Mouse (Mus musculus): Measurements from ENCODE around the gene Vsnl1.

Gene Vsnl1

DNA sequence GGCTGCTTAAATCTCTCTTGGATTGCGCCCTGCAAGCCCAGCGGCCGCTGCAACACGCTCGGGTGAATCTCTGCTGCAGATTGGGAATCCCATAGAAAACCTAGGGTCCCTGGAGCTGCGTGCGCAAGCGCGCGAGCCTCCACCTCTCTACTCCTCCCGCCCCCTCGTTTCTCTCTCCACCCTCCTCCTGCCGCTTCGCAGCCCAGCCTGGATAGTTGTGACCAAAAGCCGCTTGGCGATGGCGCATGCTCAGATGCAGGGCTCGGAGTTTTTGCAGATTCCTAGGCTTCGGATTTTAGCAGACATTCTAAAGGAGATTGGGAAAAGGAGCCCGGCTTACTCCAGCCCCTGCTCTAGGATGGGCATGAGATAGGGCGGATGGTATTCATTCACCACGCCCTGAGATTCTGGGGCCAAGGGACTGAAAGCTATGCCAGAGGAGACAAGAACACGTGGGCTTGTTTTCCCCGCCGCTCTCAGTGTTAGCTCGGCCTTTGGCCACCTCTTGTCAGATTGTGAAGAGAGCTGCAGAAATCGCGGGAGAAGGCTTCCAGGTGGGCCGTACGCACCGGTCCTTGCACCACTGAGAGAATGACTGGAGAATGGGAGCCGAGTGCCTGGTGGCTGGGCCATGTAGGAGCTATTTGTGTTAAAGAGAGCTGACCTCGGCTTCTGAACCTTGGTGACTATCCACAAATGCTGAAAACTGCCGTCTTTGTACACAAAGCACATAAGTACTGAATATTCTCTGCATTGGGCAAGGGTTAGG lies at the start of gene Vsnl1:
Gene Vsnl1, minus strand, starts transcription at position 117 of the 769 bp plus-strand sequence.
- peak; percentile 87 to 89 for DNase-seq (ENCODE audit: low spot score in 2 of 2)

DNA sequence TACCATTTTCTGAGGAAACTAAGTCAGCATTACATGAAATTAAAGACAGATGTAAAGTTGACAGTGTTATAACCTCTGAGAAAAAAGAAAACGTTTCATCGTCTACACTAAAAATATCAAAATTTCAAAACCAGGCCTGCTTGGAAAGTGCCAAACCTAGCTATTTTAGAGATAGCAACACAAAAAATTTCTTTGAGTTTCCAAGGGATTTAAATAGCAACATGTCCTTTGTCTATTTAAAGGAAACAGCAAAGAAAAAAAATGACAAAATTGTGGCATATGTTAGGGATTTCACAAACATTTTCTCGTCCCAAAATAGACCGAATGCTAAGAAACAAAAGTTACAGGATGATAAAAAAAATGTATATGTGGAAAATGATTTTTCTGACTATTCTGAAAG lies 20.2 kb upstream of the Vsnl1 start:
- no peak for DNase-seq (ENCODE audit: low spot score in 2 of 2)

DNA sequence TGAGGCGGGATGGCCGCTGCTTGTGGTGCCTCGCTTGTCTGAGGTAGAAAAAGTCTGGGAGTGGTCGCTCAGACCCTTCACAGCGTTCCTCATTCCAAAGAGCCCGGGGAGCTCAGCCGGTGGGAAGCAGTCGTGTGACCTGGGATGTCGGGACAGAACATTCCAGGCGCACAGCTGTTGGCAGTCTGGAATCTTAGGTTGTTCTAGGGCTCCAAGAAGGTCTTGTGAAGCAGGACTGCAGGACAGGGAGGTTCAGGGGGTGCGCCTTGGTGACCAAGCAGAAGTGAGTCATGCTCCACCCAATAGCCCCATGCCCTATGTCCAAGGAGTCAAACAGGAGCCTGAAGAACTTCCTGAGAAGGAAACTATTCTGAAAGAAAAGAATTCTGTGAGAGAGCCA lies 19.8 kb upstream of the Vsnl1 start:
- peak in 1 of 2 experiments; percentile 6 for DNase-seq (ENCODE audit: low spot score in 2 of 2)

DNA sequence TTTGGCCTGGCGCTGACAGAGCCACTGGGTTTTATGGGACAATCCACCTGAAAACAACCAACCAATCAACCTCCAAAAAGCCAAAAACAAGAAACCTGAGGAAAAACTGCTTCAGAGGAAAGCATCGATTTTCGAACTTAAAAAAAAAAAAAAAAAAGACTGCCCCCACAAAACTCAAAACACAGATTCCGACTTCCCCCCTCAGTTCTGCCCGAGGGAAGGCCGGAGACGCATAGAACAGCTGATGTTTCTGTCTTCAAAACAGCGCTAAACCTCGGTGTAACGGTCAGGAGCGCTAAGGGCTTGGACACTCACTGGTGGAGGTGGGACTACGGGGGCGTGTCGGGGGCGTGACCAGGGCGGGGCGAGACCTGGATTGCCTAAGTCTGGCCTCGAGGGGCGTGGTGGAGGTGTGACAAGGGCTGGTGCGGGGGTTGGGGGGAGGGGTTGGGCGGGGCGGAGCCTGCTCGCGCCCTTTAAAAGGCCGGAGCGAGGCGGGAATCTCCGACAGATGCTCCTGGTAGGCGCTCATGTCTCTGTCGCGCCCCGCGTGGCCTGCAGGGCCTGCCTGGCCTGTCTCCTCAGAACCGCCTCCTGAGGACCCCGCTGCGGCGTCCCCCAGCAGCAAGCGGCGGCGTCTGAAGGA lies 19.3 kb upstream of the Vsnl1 start, which contains the start of gene Rad51ap2:
Gene Rad51ap2, plus strand, starts transcription at position 531 of the 646 bp plus-strand sequence.
- peak; percentile 74 to 84 for DNase-seq (ENCODE audit: low spot score in 2 of 2)

DNA sequence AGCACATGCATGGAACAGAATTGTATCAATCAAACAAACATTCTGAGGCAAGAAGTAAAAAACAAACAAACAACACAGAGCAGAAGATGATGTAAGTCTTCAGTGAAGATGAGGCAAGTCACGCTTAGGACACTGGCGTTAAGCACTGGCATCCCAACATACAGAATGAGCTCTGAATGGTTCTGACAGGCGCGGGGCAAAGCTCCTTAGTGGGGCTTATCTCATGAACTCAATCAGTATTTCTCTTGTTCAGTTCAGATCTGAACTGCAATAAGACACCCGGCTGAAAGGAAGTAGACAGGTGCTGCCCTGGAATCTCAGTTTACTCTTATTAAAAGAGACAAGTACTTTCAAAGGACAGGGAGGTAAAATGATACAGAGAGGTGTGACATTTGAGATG lies 17.7 kb upstream of the Vsnl1 start:
- no peak for DNase-seq (ENCODE audit: low spot score in 2 of 2)

DNA sequence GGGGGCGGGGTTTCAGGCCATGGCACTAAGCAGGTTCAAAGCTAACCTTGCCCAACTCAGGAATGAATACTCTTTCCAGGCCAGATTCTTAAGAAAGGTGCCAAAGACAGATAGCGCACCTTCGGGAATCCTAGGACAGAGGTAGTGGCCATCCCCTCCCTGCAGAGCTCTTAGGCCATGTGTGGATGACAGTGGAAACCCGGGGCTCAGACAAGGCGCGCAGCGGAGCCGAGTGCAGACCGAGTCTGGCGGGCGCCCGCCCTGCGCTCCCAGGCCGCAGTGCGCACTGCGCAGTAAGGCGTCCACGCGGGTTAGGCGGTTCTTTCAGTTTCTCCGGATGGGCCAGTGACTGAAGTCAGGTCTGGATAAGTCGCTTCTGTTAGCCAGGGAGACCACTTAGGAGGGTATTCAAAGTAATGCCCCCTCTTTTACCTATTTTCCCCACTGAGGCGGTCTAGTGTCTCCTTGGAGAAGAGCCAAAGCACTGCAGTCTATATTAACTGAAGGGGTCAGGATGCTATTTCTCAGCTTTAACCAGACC lies 1.6 kb upstream of the Vsnl1 start:
- DNase-seq (ENCODE audit: low spot score in 2 of 2): peak in 1 of 2 experiments; percentile 20

DNA sequence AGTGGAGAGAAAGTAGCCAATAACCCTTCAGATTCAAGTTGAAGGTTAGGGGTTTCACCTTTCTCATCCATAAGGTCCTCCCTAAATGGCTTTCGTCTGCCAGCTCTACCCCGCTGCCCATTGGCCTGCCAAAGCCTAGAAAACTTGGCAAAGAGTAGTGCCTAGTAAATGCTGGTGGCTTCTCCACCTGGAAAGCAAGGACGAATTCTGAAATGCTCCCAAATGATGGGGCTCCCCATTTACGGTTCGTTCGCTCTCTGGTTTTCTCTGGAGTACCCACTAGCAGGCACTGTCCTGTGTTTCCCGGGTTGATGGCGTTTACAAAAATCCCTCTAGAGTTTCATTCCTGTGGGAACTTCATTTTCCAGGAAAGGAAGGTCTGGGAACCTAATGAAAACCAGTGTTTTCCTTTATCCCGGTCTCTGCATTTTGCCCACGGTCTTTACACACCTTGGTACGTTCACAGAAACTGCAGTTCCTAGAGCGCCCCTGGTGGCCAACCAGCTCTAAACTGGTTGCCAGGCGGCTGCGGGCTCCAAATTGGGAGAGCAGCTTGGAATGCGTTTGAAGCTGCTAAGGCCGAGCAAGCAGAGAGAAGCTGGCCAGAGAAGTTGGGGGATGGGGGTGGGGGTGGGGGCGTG lies 973 bp upstream of the Vsnl1 start:
- DNase-seq (ENCODE audit: low spot score in 2 of 2): peak; percentile 74 to 84

DNA sequence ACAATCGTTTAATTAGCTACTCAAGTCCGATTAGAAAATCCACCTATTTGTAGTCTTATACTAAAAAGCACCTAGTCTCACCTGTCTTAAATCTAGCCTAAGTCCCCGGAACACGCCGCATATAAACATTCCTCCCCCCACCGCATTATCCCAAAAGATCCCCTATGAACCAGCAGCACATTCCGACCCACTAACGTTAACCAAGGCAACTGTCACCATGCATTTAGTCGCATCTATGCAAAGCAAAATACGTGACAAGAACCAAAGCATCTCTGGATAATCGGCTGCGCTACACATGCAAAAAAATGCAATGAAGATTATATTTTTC lies 426 bp downstream of the Vsnl1 start:
- no peak for DNase-seq (ENCODE audit: low spot score in 2 of 2)

DNA sequence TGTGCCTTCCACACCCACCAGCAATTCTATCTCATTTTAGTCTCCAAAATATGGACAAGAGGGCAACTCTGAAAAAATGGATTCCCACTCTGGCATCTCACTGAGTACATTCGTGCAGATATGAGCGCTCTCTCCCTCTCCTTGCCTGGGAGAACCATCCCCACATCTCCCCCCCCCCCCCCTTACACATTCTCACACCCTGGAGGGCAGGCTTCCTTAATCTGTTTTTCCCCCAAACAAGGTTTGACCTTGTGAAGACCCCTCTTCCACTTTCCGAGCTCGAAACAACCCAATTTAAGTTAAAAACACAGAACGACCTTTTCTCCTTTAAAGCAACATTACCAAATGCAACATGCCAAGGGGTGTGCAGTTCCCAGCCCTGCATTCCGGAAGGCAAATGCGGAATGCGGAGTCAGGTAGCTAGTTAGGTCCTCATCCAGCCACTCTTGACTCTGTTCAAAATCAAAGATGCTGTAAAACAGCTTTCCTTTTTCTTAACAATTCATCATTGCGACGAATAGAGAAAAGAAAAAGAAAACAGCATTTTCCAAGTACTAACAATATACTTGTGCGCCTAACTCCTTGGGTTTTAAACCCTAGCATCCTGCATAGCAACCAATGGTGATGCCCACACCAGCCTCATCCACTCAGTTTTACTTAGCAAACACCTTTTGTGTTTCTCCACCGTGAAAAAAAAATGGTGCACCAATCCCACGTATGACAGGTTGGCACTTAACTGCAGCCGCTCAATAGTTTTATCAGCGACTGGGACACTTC lies 979 bp downstream of the Vsnl1 start:
- DNase-seq (ENCODE audit: low spot score in 2 of 2): no peak

DNA sequence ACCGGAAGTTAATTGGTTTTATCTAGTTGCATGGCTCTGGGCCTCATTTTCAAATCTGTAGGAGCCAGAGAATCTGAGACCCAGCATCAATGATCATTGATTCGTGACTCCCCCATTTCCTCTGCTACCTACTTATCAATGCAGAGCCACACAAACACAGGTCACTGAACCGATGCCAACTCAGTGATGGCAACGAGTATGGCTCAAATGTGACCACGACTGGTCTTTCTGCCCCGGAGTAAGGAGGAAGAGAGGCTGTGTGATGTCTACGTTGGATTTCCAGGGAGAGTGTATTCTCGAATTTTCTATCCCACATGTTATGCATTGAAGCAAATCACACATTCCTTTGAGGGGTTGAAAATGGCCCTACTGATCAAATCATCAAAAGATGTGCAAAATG lies 2.0 kb downstream of the Vsnl1 start:
- no peak for DNase-seq (ENCODE audit: low spot score in 2 of 2)

DNA sequence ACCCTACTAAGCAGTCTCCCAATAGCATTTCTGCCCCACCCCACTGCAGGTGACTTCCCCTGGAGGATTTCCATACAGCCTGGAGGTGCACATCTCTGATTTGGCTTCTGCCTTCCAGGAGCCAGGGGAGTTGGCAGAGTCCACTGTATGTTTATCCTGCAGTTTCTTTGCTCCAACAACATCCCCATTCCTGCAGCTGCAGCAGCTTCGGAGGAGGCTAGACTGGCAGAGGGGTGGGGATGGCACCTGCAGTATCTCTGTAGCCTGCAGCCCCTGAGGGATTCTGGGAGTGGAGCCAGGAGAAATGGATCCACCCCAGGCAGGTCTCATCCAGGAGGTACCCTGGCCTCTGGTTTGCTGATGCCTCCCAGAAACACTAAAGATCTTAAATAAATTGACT lies 2.7 kb downstream of the Vsnl1 start:
- peak; percentile 14 to 16 for DNase-seq (ENCODE audit: low spot score in 2 of 2)

DNA sequence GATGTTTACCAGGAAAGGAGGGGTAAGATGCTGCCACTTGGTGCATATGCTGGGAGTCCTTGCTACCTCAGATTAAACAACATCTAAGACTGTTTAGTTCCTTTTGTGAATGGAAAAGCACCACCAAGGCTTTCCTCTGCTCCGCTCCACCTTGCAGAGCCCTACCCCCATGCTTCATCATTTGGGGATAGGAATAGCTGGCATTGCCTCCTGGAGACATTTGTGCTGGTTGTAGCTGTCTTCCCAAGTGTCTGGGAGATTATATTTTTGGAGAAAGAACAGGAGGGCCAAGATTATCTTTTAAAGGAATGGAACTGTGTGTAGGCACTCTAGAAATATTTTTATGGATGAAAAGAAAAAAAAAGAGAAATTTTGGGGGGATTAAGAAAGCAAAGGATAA lies 3.3 kb downstream of the Vsnl1 start:
- DNase-seq (ENCODE audit: low spot score in 2 of 2): no peak

DNA sequence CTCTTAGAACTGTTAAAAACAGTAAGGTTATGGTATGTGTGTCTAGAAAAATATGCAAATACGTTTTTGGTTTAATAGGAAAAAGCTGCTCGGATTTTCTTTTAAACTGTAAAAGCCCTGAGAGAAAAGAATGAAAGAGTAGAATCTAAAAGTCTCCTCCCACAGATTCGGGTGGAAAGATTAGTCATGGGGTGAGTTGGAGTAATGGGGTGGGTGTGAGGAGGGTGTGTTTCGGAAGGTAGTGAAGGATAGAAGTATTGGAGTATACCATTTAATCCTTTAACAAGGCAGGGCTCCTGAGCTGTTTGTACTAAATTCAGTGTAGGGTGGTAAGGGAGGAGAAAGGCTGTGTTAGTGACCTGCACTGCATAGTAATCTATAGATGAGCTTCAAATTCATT lies 9.0 kb downstream of the Vsnl1 start:
- DNase-seq (ENCODE audit: low spot score in 2 of 2): no peak

DNA sequence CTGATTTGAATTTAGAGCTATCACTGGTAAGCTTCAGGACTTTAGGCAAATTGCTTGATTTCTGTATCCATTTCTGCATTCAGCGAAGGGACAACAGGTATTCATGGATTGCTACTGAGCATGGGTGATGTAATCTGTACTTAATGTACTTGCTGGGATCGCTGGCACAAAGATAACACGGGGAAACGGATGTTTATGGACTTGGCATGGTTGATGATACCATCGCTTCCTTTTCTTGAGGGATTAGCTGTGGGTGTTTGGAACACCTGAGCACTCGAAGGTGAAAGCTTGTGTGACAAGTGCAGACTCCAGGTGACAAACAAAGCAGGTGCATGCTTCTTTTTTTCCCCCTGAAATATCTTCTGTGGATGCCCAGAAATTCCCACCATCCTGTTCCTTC lies 18.3 kb downstream of the Vsnl1 start:
- DNase-seq (ENCODE audit: low spot score in 2 of 2): no peak

DNA sequence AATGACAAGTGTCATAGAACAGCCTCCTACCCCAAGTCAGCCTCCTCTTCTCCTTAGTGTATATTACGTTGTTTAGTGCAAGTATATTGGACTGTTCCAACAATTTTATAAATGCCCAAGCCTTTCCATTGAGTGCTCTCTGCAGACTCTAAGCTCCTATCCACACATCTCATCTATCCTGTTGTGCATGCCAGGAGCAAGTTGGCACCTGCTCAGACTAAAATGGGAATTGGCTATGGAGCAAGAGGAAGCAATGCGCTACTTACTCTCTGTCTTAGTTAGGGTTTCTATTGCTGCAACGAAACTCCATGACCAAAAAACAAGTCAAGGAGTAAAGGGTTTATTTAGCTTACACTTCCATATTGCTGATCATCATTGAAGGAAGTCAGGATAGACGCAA lies 28.7 kb downstream of the Vsnl1 start:
- DNase-seq (ENCODE audit: low spot score in 2 of 2): no peak

DNA sequence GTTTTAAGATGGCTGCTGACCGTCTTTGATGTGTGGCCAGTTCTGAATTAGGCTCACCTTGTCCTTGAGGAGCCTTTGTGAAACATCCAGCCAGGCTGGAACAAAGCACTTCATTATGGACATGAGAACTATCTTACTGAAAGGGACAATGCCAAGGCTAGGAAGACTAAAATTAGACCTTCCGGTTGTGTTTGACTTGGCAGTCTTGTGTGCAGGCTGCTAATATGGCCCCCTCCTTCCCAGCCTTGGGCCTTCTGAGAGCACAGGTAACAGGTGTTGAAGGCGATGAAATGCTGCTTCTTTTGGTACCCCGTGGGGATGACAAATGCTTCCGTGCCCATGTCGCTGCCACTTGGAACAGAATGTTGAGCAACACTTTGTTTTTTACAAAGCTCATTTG lies 37.6 kb downstream of the Vsnl1 start:
- no peak for DNase-seq (ENCODE audit: low spot score in 2 of 2)

DNA sequence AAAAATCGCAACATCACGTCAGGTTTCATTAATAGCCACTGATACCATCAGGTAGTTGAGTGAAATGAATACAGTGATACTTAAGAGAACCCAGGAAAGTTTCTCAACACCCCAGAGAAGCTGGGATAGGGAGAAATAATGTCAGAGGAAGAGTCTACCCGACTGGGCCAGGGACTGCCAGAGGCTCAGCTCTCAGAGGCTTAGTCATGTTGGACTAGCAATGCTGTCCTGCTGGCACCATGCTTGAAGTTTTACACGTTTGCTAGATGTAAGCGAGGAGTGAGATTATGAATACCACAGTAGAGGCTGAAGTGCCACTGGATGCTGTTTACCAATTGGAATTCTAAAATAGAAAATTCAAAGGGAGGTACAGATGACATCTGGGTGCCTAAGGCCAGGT lies 39.4 kb downstream of the Vsnl1 start:
- DNase-seq (ENCODE audit: low spot score in 2 of 2): no peak

DNA sequence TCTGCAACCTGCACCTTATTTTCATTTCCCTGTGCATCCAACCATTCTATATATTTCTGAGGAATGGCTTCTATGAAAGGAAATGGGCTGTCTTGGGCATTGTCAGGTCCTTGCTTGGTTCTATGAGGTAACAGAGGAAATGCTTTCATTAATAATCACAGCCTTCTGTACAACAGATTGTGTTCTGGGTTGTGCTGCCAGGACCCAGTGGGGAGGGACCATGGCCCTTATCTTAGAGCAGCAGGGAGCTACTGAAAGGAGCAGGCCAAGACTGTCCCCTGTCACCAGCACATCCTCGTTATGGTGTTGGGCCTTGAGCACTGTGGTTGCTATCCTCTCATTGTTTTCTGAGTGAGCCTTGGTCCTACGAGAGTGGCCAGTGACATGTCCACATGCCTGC lies 40.9 kb downstream of the Vsnl1 start:
- no peak for DNase-seq (ENCODE audit: low spot score in 2 of 2)

DNA sequence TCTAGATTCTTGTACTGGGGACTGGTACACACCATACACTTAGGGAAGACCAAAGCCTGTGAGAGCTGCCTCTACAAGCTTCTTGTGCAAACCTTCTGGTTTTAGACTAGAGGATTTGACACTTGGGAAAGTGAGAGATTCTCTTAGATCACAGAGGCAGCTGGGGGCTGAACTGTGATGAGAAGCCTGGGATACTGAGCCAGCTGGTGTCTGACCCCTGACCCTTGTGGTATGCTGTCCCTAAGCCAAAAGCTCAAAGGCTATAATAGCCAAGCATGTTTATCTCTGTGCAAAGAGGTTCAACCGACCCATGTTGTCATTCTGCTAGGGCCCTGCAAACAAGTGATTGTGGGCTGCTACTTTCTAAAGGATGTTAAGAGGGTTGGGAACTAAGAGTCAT lies 43.9 kb downstream of the Vsnl1 start:
- no peak for DNase-seq (ENCODE audit: low spot score in 2 of 2)

DNA sequence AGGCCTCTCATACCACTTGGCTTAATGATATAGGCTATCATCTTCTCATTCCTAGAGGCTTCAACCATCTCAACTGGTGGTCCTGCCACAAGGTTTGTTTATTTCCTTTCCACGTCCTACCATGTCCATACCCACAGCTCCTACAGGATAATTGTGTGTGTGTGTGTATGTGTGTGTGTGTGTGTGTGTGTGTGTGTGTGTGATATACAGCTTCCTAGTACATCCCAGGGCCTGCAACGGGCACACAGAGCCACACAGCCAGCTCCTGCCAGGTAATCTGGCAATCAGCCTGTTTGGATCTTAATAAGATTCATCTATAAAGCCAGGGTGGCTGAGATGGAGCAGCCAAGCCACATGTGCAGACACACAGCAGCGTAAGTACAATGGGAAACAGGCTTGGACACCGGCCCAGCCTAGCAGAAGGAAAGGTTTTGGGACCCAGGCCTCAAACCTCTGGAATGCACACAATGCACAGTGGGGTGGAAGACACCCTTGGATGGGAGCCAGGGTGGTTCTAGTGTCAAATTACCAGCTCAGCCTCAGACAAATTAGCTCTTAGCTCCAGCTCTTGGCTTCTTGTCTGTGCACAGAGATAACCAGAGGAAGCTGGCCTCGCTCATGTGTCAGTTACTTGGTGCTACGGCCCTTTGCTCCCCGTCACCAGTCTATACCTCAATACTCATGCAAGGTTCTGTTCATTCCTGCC lies 45.0 kb downstream of the Vsnl1 start:
- peak; percentile 14 to 22 for DNase-seq (ENCODE audit: low spot score in 2 of 2)

DNA sequence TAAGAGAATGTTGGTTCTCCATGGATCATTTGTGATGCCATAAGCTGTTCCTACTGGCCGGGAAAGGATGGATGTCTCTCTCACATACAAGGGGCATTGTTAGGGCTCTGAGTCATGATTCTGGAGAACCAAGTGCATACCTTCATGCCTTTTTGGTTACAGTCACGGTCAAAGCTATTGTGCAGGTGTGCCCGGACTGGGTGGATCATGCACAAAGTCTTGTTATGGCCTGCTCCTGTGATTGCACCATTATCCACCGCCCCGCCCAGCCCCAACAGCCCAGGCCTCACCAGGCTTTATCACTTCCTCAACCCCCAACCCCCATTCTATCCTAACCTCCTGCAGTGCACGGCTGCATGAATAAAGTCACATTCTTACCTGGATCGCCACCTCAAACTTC lies 47.3 kb downstream of the Vsnl1 start:
- no peak for DNase-seq (ENCODE audit: low spot score in 2 of 2)
